Mouse (Mus musculus) effector memory CD4-positive, alpha-beta T cell, adult 7 months (primary cell): ENCODE measurements around the gene Ncf4. TPM values are rescaled to one million over a fixed set of nuclear protein-coding genes. Genes with fewer than 3 reads are reported as not detected.

Source experiments
- polyA plus RNA-seq: library from polyadenylated mRNA; unstranded; fragments of 100-300 nt; shearing (Covaris generic); gene quantifications from one replicate; pipeline ENCODE4 v1.2.1, GENCODE M21; 2017

Ncf4 gene
- polyA plus RNA-seq = 132 TPM

DNA sequence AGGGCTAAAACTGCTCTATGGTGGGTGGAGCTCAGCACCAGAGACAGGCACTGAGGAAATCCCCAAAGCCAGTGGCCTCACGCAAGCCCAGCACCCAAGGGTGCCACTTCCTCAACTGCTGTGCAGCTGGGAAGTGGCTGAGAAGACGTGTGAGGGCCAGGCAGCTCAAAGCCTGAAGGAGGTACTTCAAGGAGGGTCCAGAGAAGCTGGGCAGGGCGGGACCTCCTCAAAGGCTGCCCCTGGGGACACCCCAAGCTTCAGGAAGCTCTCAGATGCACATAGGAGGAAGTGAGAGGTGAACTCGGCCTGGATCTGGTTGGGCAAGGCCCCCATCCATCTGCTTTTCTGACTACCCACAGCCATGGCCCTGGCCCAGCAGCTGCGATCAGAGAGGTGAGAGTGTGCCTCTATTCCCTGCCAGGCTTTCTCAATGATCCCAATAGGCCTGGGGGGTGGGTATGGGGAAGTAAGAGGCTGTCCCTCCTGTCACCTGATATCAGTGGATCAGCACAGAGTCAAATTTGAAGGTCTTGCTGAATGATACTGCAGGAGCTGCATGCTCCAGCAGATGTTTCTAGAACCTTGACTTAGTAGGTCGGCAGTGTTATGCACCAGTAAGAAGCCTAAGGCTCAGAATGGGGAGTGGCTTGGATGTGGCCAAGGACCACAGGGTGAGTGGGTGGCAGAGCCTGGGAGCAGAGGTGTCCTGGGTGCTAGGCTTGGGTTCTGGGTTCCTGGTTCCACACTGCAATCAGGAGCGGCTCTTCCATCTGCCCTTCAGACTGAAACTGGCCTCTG is at the start of gene Ncf4:
Gene Ncf4, plus strand, starts transcription at position 107 of the 798 bp plus-strand sequence.

DNA sequence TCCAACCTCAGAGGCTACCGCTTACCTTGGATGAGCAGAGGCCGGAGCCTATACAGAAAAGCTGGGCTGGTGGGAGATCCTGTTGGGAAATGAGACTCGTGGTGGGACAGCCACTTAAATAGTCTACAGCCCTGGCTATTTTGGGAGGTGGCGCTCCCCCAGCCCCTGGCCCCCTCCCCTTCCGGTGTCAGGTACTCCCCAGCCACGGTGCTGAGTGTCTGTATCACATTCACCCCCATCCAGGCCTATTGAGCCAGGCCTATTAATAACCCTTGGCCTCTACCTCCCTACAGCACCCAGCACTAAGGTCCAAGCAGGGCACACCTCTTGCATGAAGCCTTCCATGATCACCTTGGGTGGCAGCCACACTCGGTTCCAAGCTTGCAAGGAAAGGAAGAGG is 38.3 kb upstream of the Ncf4 start, which contains the start of gene Pvalb:
Gene Pvalb, minus strand, starts transcription at position 89 of the 400 bp plus-strand sequence.

DNA sequence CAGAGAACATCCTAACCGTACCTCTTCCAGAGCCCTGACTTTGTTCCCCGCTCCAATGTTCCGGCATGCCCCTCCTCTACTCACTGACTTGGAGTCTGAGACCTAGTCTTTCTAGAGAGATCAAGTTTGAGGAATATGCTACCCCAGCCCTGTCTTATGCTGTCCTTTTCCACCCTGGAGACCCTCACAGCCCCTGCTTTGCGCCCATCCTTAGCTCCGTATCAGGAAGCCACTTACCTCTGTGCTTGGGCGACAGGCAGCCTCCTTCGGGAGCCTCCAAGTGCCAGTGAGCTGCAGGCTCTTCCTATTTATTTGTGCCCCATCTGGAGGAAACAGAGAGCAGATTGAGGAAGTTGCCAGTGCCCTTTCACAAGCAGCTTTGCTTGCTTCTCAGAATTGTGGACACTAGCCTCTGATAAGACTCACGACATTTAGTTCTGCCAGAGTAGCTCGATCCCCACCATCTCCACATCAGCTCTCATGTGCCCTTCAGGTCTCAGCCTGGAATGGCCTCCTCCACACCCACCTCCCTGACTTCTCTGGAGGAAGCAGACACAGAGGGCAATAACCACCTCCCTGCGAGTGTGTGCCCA is 60.8 kb downstream of the Ncf4 start, which contains the start of gene Csf2rb2:
Gene Csf2rb2, minus strand, starts transcription at position 381 of the 593 bp plus-strand sequence.

Other genes starting within 250 kb of the Ncf4 start
- gene Cacng2, start 124.8 kb upstream of the Ncf4 start, polyA plus RNA-seq = 0.11 TPM
- 37.8 TPM for gene Ift27, start 70.7 kb upstream of the Ncf4 start, polyA plus RNA-seq
- gene Pvalb, start 38.4 kb upstream of the Ncf4 start, polyA plus RNA-seq = not detected
- not detected for gene Csf2rb2, start 60.9 kb downstream of the Ncf4 start, polyA plus RNA-seq
- gene Csf2rb, start 81.0 kb downstream of the Ncf4 start, polyA plus RNA-seq = 1.4 TPM
- gene Tex33, start 151.1 kb downstream of the Ncf4 start, polyA plus RNA-seq = not detected
- gene Tst, start 161.1 kb downstream of the Ncf4 start, polyA plus RNA-seq = 1.5 TPM
- 1.9 TPM for gene Mpst, start 161.6 kb downstream of the Ncf4 start, polyA plus RNA-seq
- 18.1 TPM for gene Kctd17, start 183.8 kb downstream of the Ncf4 start, polyA plus RNA-seq
- gene Tmprss6, start 223.8 kb downstream of the Ncf4 start, polyA plus RNA-seq = 0.37 TPM